Mouse (Mus musculus): ENCODE measurements around the gene Dscaml1. TPM values are rescaled to one million over a fixed set of nuclear protein-coding genes. Genes with fewer than 3 reads are reported as not detected.

Gene Dscaml1
- polyA plus RNA-seq (2012; rRNA removed) = 0.38 and 0.47 TPM in 2 replicates

GRCm38 (mm10) chr9:45426456-45426855 lies at the start of gene Dscaml1:
Gene Dscaml1, plus strand, starts transcription at chr9:45426628.
- 78% methylated on average over 4 of the region's 4 CpGs for WGBS
- no peak for DNase-seq (ENCODE audit: low read depth, low spot score)

DNA sequence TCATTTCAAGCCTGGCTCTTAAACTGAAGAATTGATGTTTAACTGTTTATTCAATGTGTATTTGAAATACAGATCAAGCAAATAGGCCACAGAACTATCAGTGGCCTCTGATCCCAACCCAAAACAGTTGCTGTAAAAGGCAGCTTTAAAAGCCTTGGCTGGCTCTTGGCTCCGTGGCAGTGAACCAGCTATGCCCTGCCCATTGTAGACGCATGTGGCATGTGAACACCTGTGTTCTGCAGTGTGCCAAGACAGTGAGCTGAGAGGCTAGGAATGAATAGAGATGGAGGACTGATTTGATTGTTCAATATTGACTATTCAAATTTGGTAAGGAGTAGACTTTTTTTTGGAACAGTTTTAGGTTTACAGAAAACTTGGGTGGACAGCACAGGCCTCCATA lies 49.5 kb upstream of the Dscaml1 start:
- 27% methylated on average over 2 of the region's 2 CpGs for WGBS

GRCm38 (mm10) chr9:45380411-45381251 lies 45.8 kb upstream of the Dscaml1 start:
- 59% methylated on average over 10 of the region's 10 CpGs for WGBS
- DNase-seq (ENCODE audit: low read depth, low spot score) = no peak

More for the DNA sequence above, 49.5 kb upstream of the Dscaml1 start:
- DNase-seq (ENCODE audit: low read depth, low spot score) = no peak

GRCm38 (mm10) chr9:45382336-45382735 lies 44.1 kb upstream of the Dscaml1 start:
- 63% methylated on average over 5 of the region's 5 CpGs for WGBS
- DNase-seq (ENCODE audit: low read depth, low spot score) = no peak

DNA sequence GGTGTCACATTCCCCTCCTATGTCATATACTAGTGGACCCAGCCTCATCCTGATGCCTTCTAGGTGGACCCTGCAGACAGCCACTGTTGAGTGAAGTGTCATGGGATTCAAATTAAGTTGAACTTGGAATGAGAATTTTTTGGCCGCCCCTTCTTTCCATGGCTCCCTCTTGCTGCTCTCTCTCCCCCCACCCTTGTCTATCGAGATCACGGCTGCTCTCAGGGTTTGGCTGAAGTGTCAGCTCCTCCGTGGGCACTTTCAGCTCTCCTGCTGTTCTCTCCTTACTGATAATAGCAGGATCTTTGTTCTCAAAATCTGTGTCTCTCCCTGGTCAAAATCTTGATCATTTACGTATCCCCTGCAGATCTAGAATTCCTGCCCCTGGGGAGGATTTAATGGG lies 43.6 kb upstream of the Dscaml1 start:
- no peak for DNase-seq (ENCODE audit: low read depth, low spot score)
- WGBS = 88% methylated on average over 5 of the region's 5 CpGs

- 93% methylated on average over 6 of the region's 6 CpGs for WGBS
- no peak for DNase-seq (ENCODE audit: low read depth, low spot score)
Observed at GRCm38 (mm10) chr9:45383883-45384282, 42.5 kb upstream of the Dscaml1 start.

- no peak for DNase-seq (ENCODE audit: low read depth, low spot score)
- WGBS = 83% methylated on average over 5 of the region's 5 CpGs
Observed at GRCm38 (mm10) chr9:45386698-45387097, 39.7 kb upstream of the Dscaml1 start.

- 40% methylated on average over 12 of the region's 12 CpGs for WGBS
Observed at GRCm38 (mm10) chr9:45388385-45388994, 37.9 kb upstream of the Dscaml1 start.

DNA sequence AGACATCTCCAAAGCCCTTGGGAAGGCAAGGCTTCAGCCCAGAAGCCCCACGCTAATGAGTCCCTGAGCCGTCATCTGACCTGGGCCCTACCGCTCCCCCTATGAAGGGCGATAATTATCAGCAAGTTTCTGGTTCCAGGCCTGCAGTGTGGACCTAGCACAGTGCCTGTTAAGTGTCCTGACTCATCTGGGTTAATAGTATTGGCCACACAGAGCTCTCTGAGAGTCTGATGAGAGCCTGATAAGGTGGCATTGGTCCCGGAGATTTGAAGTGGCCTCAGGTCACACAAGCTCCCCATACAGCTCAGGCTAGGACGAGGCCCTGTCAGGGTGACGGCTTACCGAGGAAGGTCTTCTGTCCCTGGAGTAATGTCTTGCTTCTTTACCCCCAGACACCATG lies 36.8 kb upstream of the Dscaml1 start:
- DNase-seq (ENCODE audit: low read depth, low spot score) = no peak
- WGBS = 86% methylated on average over 8 of the region's 8 CpGs

More at GRCm38 (mm10) chr9:45388385-45388994, 37.9 kb upstream of the Dscaml1 start:
- DNase-seq (ENCODE audit: low read depth, low spot score) = peak; percentile 60

- no peak for DNase-seq (ENCODE audit: low read depth, low spot score)
- 57% methylated on average over 7 of the region's 7 CpGs for WGBS
Observed at GRCm38 (mm10) chr9:45391299-45391698, 35.1 kb upstream of the Dscaml1 start.

DNA sequence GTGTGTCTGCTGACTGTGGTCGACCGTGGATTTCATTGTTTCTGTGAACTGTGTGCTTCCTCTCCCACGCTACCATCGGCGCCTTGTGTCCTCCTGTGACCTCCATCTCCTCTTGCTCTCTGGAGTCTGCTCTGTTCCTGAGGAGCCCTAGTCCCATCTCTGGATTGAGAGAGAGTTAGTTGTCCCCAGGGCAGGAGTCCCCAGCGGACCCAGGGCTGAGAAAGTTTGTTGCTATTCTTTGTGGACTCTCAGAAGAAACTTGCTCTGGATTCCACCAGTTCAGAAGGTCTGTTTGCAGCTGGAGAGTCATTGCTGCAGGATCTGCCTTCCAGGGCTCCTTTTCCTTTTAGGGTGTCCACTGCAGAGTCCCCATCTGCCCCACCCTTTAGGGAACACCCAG lies 31.2 kb upstream of the Dscaml1 start:
- WGBS = 70% methylated on average over 6 of the region's 6 CpGs
- no peak for DNase-seq (ENCODE audit: low read depth, low spot score)

DNA sequence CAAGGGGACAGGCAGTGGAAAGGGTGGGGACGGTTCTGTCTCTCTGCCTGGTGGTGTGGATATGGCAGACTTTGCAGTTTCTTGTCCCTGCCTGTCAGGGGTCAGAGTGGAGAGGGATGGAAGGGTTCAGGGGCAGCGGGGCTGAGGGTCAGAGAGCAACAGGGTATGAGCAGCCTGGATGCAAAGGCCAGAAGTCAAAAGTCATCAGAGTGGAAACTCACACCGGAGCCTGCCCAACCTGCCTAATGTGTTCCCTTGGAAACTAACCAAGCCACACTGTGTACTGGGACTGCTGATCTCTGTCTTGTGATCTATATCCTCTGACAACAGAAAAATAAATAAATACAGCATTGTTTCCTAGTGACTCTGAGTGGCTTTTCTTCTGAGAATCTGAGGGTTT lies 30.6 kb upstream of the Dscaml1 start:
- WGBS = 43% methylated on average over 3 of the region's 3 CpGs

DNA sequence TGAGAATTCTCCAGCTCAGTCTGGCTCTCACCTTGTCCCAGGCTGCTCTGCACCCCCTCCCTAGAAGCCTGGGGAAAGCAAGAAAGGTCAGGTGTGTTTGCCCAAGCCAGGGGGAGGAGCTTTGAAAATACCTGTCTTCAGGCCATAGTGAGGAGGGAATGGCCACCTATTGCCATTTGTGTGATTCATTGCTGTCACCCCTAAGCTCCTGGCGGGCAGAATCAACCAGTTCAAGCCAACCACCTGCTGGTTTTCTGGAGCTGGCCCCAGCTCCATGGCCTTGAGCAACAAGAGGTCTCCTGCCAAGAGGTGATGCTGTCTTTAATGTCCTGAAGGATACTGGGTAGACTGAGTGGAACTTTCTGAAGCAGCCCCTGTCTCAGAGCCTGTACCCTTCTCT lies 28.1 kb upstream of the Dscaml1 start:
- no peak for DNase-seq (ENCODE audit: low read depth, low spot score)
- 25% methylated on average over 1 of the region's 1 CpGs for WGBS

More for the DNA sequence above, 30.6 kb upstream of the Dscaml1 start:
- DNase-seq (ENCODE audit: low read depth, low spot score) = no peak

GRCm38 (mm10) chr9:45399434-45399833 lies 27.0 kb upstream of the Dscaml1 start, which contains the start of gene Fxyd2:
Gene Fxyd2, plus strand, starts transcription at chr9:45399669.
- no peak for DNase-seq (ENCODE audit: low read depth, low spot score)
- 71% methylated on average over 4 of the region's 4 CpGs for whole genome bisulfite sequencing

GRCm38 (mm10) chr9:45401851-45402250 lies 24.6 kb upstream of the Dscaml1 start:
- 54% methylated on average over 4 of the region's 4 CpGs for WGBS
- DNase-seq (ENCODE audit: low read depth, low spot score) = no peak

DNA sequence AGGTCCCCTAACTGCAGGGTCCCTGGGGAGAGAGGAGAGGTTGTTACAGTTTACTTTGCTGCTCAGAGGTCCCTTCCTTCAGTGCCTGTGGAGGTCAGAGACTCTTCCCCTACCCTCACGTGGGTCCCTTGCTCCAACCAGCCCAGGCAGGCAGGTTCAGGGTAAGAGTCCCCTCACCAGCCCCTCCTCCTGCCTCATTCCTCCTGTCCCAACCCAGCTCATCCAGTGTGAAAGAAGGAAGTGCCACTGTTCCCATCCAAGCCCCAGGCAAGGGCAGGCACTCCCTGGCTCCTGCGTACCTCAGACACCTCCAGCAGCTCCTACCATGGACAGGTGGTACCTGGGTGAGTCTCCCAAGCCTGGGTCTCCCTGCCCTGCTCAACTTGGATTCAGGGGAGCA lies 23.5 kb upstream of the Dscaml1 start:
- WGBS = 18% methylated on average over 2 of the region's 2 CpGs
- no peak for DNase-seq (ENCODE audit: low read depth, low spot score)

- 38% methylated on average over 5 of the region's 5 CpGs for WGBS
- DNase-seq (ENCODE audit: low read depth, low spot score) = no peak
Observed at GRCm38 (mm10) chr9:45405694-45406093, 20.7 kb upstream of the Dscaml1 start.

GRCm38 (mm10) chr9:45406808-45407207 lies 19.6 kb upstream of the Dscaml1 start:
- WGBS = 87% methylated on average over 3 of the region's 3 CpGs
- DNase-seq (ENCODE audit: low read depth, low spot score) = no peak

- peak; percentile 37 for DNase-seq (ENCODE audit: low read depth, low spot score)
- 32% methylated on average over 33 of the region's 33 CpGs for WGBS
Observed at GRCm38 (mm10) chr9:45407706-45408675, 18.4 kb upstream of the Dscaml1 start.

GRCm38 (mm10) chr9:45410193-45410592 lies 16.2 kb upstream of the Dscaml1 start:
- DNase-seq (ENCODE audit: low read depth, low spot score) = no peak
- WGBS = 74% methylated on average over 5 of the region's 5 CpGs
